Mouse (Mus musculus) heart, postnatal 25 days (tissue): Measurements from ENCODE around the gene Fam129c. TPM values are rescaled to one million over a fixed set of nuclear protein-coding genes. Genes with fewer than 3 reads are reported as not detected.
A peak's percentile ranks its signal among the peaks of the same experiment; 100 is the strongest.

Experiments
- DNase-seq: peaks from one replicate; pipeline ENCODE4 v3.0.0; 2022; ENCODE audit warnings: low spot score
- intact Hi-C: fragments of 180-260 bp; cut with DNase I; formaldehyde crosslinking; loops from one replicate; pipeline ENCODE4 v1.15.1; 2025
- total RNA-seq, 2 experiments: library from RNA; stranded (reverse); gene quantifications; 2 replicates each; pipeline ENCODE4 v1.2.3; 2021

The Fam129c gene
- total RNA-seq, 2 experiments from 2014 or later: 0.81 to 1.5 TPM

GRCm38 (mm10) chr8:71598841-71599240 lies 1.4 kb downstream of the Fam129c start:
- intact Hi-C loops: loop anchor here (5.0 kb wide), 1 partner anchor 33 kb away; no protein-coding TSS in a partner anchor
- DNase-seq: no peak

GRCm38 (mm10) chr8:71601939-71602665 lies 4.7 kb downstream of the Fam129c start:
- DNase-seq: no peak
- intact Hi-C loops: no loop called here

DNA sequence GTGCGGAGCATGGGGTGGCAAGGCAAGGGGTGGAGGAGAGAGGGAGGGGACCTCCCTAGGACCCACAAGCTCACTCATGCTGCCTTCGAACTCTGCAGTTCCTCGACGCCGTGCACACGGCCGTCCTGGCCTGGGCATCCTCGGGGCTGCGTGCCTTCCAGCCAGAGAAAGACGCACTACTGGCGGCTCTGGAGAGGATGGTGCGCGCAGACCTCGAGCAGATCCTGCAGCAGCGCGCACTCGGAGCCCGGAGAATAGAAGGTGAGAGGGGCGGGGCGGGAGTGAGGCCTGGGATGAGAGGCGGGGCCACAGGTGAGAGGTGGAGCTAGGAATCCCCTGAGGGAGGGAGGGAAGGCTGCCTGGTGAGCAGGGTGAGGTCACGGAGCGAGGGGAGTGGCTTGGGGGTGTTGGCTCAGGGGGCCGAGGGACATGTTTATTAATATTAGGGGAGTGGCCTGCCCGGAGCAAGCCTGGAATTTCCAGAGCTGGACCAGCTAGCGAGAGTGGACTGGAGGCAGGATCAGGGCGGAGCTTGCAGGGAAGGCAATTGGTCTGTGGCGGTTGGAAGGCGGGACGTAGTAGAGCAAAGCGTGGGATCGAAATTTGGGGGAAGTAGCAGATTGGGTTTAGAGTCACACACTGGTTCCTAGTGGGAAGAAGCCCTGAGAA lies 5.4 kb downstream of the Fam129c start:
- DNase-seq: peak; percentile 61
- intact Hi-C loops: no loop called here

DNA sequence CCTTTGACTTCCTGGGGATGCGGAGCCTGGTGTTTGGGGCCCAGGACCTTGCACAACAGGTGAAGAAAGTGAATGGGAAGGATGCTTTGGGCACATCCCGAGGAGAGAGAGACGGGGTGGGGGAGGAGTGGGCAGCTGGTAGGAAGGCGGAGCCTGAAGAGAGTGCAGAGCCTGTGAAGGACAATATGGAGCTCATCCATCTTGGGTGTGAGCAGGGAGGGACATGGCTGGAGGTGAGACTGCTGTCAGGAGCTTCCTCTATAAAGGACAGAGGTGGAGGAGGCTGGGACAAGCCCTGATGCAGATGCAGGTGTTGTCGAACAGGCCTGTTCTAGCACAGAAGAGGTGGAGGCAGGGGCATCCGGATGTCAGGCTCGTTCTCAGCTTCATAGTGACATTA lies 6.6 kb downstream of the Fam129c start:
- intact Hi-C loops: no loop called here

DNA sequence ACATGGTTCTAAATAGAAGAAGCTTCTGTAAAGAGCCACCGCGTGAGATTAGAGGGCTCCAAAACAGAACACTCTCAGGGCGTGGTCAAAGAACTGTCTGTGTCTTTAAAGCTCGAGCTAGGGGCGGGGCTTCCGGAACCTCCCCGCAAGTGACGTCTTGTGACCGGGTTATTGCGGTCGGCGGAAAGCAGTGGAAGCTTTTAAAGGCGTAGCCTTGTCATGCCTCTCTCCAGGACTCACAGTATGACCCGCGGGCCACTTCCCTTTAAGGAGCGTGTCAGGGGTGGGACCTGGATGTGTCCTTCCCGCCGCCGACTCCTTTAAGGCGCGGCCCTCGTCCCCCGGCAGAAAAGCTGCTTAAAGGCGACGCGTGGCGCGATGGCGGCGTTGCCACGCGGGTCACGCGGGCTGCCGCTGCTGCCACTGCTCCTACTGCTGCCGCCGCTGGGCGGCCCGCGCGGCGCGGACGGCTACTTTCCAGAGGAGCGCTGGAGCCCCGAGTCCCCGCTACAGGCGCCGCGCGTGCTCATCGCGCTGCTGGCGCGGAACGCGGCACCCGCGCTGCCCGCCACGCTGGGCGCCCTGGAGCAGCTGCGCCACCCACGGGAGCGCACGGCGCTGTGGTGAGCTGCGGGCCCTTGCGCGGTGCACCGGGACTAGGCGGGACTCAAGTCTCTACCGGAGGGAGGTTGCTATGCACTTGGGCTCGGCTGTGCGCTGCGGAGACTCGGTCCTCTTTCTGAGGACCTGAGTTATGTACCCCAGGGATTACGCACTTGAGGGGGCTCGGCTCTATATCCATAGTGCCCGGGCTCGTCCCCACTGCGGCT lies 13.6 kb downstream of the Fam129c start, which contains the start of gene Colgalt1:
Gene Colgalt1 (plus strand): TSS at position 177 of the 830 bp plus-strand sequence.
- intact Hi-C loops: no loop called here
- peak; percentile 97 for DNase-seq

More for the DNA sequence above, 6.6 kb downstream of the Fam129c start:
- no peak for DNase-seq

DNA sequence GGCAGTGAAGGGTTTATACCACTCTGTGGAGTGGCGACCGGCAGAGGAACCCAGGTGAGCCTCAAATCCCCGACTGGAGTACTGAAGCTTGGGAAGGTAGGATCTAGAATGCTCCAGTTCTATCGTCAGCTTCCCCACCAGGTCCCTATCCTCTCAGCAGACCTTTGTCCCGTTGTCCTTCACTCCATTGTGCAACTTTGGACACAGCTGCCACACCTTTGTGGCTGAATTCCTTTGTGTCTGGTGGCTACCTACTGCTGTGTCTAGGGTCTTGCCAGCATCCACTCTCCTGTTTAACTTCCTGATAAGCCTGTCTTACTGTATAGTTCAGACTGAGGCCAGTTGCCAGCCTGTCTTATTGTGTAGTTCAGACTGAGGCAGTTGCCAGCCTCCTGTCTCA lies 14.7 kb downstream of the Fam129c start:
- intact Hi-C loops: no loop called here

GRCm38 (mm10) chr8:71613418-71613817 lies 16.0 kb downstream of the Fam129c start:
- intact Hi-C loops: no loop called here
- DNase-seq: no peak

More for the DNA sequence above, 14.7 kb downstream of the Fam129c start:
- no peak for DNase-seq

GRCm38 (mm10) chr8:71619786-71620185 lies 22.3 kb downstream of the Fam129c start:
- no peak for DNase-seq
- intact Hi-C loops: no loop called here

GRCm38 (mm10) chr8:71625088-71625487 lies 27.6 kb downstream of the Fam129c start:
- intact Hi-C loops: no loop called here
- DNase-seq: no peak

DNA sequence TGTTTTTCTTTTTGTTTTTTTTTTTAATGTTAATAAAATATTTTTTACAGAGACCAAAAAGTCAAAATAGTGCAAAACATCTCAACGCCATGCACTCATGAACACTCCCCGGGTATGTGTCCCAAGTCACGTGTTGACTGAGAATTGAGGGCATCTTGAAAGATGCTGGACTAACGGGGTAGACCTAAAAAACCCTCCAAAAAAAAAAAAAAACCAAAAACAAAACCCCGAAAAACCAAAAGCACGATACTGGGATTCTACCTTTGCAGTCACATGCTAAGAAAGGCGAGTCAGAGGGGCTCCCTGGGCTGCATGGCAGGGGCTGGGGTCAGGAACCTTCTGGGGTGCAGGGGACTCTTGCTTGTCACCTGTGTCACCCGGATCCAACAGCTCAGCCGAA lies 29.3 kb downstream of the Fam129c start:
- intact Hi-C loops: no loop called here
- no peak for DNase-seq

DNA sequence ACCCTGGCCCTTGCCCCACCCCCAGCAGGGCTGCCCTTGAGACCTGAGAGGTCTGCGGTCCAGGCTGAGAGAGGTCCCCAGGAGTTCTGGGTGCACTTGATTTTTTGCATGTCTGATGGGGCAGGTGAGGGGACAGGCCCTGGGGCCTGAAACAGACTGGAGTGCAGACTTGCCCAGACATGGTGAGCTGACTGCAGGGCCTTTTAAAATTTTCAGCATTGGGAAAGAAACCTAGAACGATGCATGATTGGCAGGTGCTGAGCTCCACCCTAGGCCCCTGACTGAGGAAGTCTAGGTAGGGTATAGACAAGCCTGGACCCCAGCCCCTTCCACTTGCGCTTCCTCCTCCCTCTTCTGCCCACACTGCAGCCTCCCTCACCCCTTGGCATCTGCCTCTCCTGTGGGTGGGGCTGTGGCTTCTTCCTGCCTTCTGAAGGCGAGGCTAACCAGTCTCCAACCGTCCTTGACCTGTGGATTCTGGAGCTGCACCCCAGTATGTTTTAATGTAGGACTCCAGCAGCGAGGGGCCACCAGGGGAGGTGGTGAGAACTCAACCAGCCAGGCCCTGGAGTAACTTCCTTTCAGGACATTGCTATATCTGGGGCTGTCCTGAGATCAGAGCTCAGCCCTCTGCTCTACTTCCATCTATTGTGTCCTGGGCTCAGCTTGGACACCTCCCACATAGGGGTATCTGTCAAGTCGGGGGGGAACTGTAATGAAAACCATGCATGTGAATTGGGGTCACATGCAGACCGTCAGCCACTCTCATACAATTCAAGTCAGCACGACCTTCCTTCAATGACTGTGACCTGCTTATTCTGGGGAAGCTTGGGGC lies 30.0 kb downstream of the Fam129c start:
- no peak for DNase-seq
- intact Hi-C loops: no loop called here

- DNase-seq: no peak
- intact Hi-C loops: no loop called here
Measured at GRCm38 (mm10) chr8:71628396-71629095, 31.1 kb downstream of the Fam129c start.

DNA sequence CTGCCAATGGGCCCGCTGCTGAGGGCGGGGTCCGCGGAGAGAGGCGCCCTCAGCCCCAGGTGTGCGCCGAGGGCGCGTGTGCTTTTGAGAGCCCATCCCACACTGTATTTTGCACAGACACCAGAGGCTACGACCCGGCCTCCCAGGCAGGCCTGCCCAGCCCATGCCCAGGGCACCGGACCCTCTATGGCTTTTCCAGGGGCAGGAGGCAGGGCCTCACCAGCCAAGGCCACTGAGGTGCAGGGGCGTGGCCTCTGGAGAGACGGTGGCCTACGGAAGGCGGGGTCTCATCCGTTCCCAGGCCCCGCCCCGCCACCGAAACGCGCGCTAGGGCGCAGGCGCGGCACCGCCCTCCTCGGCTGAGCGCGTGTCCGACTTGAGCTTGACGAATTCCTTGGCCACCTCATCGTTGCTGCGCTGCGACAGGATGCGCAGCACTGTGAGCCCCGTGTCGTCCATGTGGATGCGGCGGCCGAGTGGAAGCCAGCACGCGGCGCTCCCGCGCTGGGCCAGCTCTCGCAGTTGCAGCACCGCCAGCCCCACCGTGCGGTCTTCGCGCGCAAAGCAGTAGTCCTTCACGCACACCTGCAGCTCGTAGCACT lies 31.7 kb downstream of the Fam129c start:
- DNase-seq: peak; percentile 89
- intact Hi-C loops: no loop called here

- DNase-seq: peak; percentile 21
- intact Hi-C loops: loop anchor here (5.0 kb wide), 1 partner anchor 32 kb away; the partner anchor contains the start of gene Fam129c
Measured at GRCm38 (mm10) chr8:71629781-71630212, 32.3 kb downstream of the Fam129c start.

DNA sequence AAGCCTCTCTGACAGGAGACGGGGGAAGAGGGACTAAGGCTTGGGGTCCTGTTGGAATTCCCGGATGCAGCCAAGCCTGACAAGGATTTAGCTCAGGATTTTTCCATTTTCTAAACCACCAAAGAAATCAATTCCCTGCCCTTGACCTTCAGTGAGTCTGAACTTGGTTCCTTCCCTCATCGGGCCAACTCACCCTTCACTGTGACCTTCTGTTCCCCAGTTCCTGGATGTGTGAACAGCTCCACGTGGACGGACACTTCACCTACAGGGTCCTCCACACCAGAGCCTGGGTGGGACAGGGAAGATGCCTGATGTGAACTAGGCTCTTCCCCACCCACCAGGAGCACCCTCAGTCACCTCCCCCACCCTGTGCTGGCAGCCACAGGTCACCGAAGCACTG lies 33.3 kb downstream of the Fam129c start:
- intact Hi-C loops: loop anchor here (5.0 kb wide), 1 partner anchor 33 kb away; the partner anchor contains the start of gene Fam129c
- DNase-seq: no peak

- no peak for DNase-seq
- intact Hi-C loops: loop anchor here (2.0 to 5.0 kb wide), 2 partner anchors 35 to 69 kb away; partner anchors contain the start of gene Fam129c
Measured at GRCm38 (mm10) chr8:71631897-71632296, 34.4 kb downstream of the Fam129c start.

DNA sequence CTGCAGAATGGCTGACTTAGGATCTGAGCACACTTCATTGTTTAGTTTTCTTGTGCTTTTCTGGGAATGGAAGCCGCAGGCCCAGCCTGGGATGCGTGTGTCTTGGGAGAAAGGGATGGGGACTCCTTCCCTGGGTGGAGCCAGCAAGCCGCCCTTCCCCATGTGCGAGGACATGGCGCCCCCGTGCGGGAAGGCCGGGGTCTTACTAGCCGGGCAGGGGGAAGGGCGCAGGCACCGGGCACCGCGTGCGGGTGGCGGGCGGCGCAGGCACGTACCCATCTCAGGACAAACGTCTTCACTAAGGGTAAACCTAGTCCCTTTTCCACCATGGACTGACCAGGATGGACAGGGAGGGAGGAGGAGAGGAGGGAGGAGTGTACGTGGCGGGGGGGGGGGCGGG lies 35.7 kb downstream of the Fam129c start:
- peak; percentile 31 for DNase-seq
- intact Hi-C loops: loop anchor here (2.0 to 5.0 kb wide), 2 partner anchors 36 to 70 kb away; partner anchors contain the start of gene Fam129c
